Mouse (Mus musculus) c-Kit-positive CD71-negative TER-119-negative erythroid progenitor cells, embryonic 14.5 days (primary cell): ENCODE measurements around the gene Zbtb12.
"Not testable (repeated sequence)": the region's sequence is repeated elsewhere in the genome, so short reads cannot be mapped to it uniquely, and the experiment has no call there.

ENCODE experiments used
- DNase-seq: peaks from one replicate; pipeline ENCODE4 v3.0.0-alpha.2; 2013; ENCODE audit warnings: low read depth

Zbtb12 gene

GRCm38 (mm10) chr17:34879336-34879879, at the start of gene Zbtb12:
TSS of gene Zbtb12 (plus strand) at chr17:34879483.
- DNase-seq = no peak

DNA sequence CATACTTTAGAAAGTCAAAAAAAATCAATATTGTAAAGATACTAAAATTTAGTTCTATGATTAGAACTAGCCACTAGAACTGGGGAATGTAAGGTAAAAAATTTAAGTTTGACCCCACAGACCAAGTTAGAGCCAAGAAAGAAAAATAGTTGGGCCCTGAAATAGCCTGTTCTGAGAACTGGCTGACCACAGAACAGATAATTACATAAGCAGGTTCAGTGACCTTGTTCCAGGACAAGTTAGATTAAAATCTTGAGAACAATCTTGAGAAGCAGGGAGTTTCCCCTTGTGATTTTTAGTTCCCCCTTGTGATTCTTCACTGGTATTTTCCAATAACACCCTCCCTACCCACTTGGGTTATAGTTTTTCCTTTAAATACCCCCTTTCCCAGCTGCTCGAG, 48.5 kb upstream of the Zbtb12 start:
- not testable (repeated sequence) for DNase-seq

GRCm38 (mm10) chr17:34836155-34836855, 43.0 kb upstream of the Zbtb12 start:
- DNase-seq = no peak

DNA sequence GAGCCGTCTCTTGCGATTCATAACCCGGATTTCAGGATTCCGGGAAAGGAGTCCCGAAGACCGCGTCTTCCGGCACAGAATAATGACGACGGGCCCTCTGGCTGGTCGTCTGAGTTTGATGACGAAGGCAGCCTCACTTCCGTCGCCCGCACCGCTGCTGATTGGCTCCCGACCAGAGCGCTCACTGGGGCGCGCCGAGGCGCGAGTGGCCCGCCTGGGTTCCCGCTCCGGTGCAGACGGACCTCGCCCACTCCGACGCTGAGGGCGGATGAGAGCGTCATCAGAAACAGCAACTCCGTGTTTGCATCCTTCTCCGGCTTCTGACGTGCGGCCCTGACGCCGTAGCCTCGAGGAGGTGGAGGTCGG, 42.4 kb upstream of the Zbtb12 start, which contains the start of the genes Stk19 and Dxo:
Stk19 (minus strand) TSS at position 90 of the 366 bp plus-strand sequence.
Dxo (plus strand) TSS at position 164 of the 366 bp plus-strand sequence.
- DNase-seq = peak; percentile 95

DNA sequence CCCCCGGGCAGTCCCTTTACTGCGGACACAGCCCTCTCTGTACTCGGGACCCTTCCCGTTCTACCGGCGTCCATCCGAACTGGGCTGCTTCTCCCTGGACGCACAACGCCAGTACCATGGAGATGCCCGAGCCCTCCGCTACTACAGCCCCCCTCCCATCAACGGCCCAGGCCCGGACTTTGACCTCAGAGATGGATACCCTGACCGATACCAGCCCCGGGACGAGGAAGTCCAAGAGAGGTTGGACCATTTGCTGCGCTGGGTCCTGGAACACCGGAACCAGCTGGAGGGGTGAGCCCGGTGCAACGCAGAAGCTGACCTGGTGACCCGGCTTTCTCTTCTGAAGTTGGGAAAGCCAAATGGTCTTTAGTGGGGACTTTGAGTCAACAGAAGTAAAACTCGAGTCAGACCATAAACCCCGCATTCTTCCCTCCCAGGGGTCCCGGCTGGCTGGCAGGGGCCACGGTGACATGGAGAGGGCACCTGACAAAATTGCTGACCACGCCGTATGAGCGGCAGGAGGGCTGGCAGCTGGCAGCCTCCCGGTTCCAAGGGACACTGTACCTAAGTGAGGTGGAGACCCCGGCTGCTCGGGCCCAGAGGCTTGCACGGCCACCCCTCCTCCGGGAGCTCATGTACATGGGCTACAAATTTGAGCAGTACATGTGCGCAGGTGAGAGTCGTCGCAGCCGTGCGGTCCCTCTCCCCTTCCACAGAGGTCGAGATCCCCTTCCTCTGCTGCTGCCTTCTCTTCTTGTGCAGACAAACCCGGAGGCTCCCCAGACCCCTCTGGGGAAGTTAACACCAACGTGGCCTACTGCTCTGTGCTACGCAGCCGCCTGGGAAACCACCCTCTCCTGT, 41.6 kb upstream of the Zbtb12 start:
- DNase-seq = no peak

- DNase-seq = no peak
Observed at GRCm38 (mm10) chr17:34838785-34839184, 40.5 kb upstream of the Zbtb12 start.

DNA sequence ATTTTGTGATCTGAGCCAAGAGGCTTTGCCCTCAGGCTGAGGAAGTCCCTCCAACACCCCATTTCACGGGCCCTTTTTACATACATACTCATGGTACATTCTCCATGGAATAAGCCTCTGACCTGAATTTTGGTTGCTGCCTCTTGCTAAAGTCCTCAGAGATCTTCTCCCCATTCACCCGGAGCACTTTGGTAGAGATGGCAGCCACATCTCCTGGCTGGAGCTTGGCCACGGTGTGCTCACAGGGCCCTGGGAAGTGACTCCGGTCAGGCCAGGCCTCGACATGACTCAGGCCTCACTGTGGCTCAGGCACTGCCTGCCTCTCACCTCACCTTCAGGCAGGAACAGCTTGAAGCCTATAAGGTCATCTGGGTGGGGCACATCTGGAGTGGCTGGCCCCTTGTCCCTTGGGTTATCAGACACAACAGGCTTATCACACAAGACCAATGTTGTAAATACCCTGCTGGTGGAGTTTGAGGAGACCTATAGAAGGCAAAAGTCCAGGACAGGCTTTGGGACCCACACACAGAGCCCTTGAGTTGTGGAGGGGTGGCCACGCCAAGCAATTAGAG, 38.5 kb upstream of the Zbtb12 start:
- DNase-seq = no peak

DNA sequence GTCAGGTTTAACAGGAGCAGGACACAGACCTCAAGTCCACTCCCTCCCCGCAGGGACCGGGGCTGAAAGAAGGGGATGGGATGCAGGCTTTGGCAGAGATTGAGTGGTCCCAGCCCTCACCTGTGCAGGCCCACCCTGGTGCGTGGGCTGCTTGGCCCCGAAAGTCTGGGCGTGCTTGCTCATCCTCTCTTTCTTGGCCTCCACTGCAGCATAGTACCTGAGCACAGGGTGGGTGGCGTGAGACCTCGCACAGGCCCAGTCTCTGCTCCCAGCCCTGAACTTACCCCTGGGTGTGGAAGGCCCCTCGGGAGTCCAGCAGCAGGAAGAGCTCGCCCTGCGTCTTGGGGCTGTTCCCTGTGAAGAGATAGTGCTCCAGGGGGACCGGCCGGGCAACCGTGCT, 34.4 kb upstream of the Zbtb12 start:
- DNase-seq = no peak

- no peak for DNase-seq
Observed at GRCm38 (mm10) chr17:34847192-34847591, 32.1 kb upstream of the Zbtb12 start.

GRCm38 (mm10) chr17:34847615-34848014, 31.7 kb upstream of the Zbtb12 start:
- no peak for DNase-seq

GRCm38 (mm10) chr17:34849722-34850516, 29.4 kb upstream of the Zbtb12 start, which contains the start of the genes Skiv2l and Nelfe:
TSS of gene Skiv2l (minus strand) at chr17:34850210.
TSS of gene Nelfe (plus strand) at chr17:34850391.
- DNase-seq = peak; percentile 92

- no peak for DNase-seq
Observed at GRCm38 (mm10) chr17:34850517-34851125, 28.7 kb upstream of the Zbtb12 start.

DNA sequence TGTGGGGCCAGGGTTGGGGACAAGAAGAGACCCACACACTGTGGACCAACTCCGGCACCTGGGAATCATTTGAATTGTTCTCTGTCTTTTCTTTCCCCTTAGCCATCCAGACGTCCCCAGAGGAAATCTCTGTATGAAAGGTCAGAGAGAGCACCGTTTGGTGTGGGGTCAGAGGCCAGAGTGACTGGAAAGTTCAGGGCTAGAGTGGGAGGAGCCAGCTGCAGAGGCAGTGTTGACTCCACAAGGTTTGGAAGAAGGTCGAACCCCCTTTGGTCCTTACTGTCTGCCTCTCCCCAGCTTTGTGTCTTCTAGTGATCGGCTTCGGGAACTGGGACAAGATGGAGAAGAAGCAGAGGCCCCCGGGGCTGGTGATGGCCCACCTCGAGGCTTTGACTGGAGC, 25.8 kb upstream of the Zbtb12 start:
- no peak for DNase-seq

DNA sequence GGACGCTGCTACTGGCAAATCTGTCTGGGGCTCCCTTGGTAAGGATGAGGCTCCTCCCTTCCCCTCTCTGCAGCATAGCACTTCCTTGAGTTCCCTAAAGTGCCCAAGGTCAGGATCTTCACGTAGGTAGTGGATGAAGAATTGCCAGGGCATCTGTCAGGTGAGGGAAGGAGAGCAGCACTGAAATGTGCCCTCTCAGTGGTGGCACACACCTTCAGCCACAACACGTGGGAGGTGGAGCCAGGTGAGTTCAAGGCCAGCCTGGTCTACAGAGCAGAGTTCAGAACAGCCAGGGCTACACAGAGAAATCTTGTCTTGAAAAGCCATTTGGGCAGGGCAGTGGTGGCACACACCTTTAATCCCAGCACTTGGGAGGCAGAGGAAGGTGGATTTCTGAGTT, 24.5 kb upstream of the Zbtb12 start:
- DNase-seq = no peak

DNA sequence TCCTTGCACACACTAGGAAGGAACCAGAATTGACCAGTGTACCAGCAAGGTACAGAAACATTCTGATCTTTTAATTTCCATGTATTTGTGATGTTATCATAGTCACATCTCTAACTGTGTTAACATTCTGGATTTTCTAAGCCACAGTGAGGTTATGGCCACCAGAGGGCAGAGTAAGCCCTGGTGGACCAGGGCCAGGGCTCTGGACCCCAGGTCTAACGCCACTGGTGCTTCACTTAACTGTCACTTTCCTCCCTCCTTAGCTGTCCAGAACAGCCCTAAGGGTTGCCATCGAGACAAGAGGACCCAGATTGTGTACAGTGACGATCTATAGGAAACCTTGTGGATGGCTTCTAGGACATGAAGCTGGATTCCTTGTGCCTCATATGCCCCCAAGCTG, 23.5 kb upstream of the Zbtb12 start:
- DNase-seq = peak; percentile 32

- no peak for DNase-seq
Observed at GRCm38 (mm10) chr17:34858670-34859069, 20.6 kb upstream of the Zbtb12 start.

DNA sequence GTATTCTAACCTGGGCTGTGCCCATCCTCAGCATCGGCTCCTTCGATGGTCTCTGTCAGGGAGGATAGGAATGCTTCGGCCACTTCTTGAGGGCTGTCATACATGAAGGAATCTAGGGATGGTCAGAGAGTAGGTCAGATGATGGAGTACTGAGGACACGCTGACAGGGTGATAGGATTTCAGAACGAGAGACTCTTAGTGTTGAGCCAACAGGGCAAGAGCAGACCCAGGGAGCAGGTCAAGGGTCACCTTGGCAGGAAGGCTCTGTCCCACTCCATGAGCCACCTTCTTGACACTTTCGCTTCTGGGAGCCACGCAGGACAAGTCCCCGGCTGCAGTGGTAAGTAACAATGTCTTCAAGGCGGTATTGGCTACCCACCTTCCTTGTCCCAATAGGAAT, 18.8 kb upstream of the Zbtb12 start:
- DNase-seq = no peak

DNA sequence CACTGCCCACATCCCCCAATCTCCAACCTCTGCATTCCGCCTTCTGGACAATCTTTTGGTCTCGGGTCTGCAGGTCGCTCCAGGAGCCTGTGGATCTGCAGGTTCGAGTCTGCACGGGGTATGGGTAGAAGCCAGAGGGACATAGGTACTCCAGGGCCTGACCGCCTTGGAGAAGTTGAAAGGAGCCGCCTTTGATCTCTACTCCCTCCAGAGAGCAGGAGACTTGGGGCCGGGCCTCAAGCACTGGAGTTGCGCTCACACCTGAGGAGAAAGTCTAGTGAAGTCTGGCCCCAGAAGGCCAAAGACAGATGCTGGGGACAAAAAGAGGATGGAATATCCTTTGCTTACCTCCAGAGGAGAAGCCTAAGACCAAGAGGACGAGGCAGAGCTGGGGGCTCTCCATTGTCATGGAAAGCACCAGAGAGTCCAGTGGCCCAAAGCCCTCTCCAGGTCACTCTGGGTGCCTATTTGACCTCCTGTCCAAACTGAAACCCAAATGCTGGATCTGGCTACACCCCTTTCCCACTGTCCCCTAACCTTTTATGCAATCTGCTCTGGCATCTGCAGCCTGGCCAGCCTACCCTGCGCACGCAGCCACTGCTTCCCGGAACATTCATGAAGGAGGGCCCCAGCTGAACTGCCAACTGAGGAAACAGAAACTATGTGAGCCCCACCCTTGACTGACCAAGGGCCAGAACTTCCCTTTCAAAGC, 17.4 kb upstream of the Zbtb12 start:
- DNase-seq = no peak

GRCm38 (mm10) chr17:34862416-34863081, 16.7 kb upstream of the Zbtb12 start, which contains the start of gene Cfb:
TSS of gene Cfb (minus strand) at chr17:34862518.
- no peak for DNase-seq

GRCm38 (mm10) chr17:34865981-34866380, 13.3 kb upstream of the Zbtb12 start:
- DNase-seq = no peak
